Mouse (Mus musculus): Measurements from ENCODE around the gene Cdk19. TPM values are rescaled to one million over a fixed set of nuclear protein-coding genes. Genes with fewer than 3 reads are reported as not detected.

The Cdk19 gene
- total and polyA plus RNA-seq, 3 experiments, result 2.8 to 8.2 TPM; not detected in 1

DNA sequence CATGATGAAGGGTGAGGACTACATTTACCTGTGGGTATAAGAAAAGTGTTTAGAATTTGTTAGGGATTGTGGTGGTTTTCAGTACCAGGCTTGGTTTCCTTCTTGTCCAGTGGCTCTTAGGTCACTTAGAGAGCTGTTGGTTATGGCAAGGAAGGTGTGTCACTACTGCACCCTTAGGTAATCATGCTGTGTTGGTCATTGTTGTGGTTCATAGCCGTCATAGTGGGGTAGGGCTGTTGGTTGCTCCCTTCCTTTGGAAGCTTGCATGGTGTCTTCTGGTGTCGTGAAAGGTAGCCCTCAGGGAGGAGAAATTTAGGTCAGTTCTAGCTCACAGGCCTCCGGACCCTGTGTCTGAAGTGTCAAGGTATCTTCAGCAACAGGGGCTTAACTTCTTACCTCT lies 46.0 kb downstream of the Cdk19 start:
- TF ChIP-seq JUND (IDR thresholded peaks at IDR 0.05; ENCODE audit: low read depth, low read length), result no peak
- no peak for TF ChIP-seq BHLHE40 (IDR thresholded peaks at IDR 0.05; ENCODE audit: borderline replicate concordance, low read depth, low read length)
- TF ChIP-seq CTCF (IDR thresholded peaks at IDR 0.05 in 2 of 3, conservative IDR thresholded peaks at IDR 0.05 in 1 of 3; ENCODE audit: control insufficient read depth in 1 of 3, insufficient read depth in 1 of 3, low read depth in 2 of 3, low read length in 3 of 3, poor library complexity in 1 of 3, severe bottlenecking in 1 of 3), result no peak
- DNase-seq (ENCODE audit: low read depth, low spot score), result no peak
- Histone ChIP-seq H3K36me3 (ENCODE audit: control insufficient read depth in 1 of 2, insufficient read depth in 2 of 2, low read length in 2 of 2) (no peaks in the 10 kb centered on the region), H3K27me3 (ENCODE audit: control insufficient read depth in 1 of 2, insufficient read depth in 2 of 2, low read length in 2 of 2) (no peaks in the 10 kb centered on the region), H3K9ac (ENCODE audit: control insufficient read depth, low read depth, low read length, poor library complexity, severe bottlenecking) (no peak overlapping the region), H3K27ac (ENCODE audit: control insufficient read depth, low read depth, low read length) (no peak overlapping the region), H3K4me3 (ENCODE audit: control insufficient read depth in 1 of 2, insufficient read depth in 1 of 2, low read depth in 2 of 2, low read length in 2 of 2) (no peak overlapping the region), H3K79me2 (ENCODE audit: control insufficient read depth, insufficient read depth, low read length, poor library complexity) (no peaks in the 10 kb centered on the region), H3K9me3 (replicated peaks; ENCODE audit: insufficient read depth, low read length) (no peaks in the 10 kb centered on the region), H3K4me1 (ENCODE audit: control insufficient read depth in 1 of 2, insufficient read depth in 2 of 2, low read length in 2 of 2) (no peaks in the 10 kb centered on the region)

DNA sequence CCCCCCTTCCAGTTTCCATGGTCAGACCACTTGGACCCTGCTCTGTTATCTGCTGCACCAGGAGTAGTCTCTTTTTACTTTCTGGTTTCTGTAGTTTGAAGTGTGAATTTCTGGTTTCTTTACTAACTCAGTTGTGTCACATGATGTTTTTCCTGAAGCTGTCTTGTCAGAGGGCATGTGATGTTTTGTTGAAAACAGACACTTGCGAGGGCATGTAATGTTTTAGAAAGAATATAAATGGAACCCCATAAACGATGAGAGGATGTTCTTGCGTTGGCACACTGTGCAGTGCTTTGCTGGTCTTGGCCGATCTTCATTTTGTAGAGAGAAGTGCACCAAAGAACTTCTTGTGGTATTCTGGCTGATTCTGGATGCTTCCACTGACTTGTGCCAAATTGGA lies 46.8 kb downstream of the Cdk19 start:
- Histone ChIP-seq H3K27ac (ENCODE audit: control insufficient read depth, low read depth, low read length) (no peak overlapping the region), H3K9ac (ENCODE audit: control insufficient read depth, low read depth, low read length, poor library complexity, severe bottlenecking) (no peak overlapping the region), H3K27me3 (ENCODE audit: control insufficient read depth in 1 of 2, insufficient read depth in 2 of 2, low read length in 2 of 2) (no peaks in the 10 kb centered on the region), H3K4me1 (ENCODE audit: control insufficient read depth in 1 of 2, insufficient read depth in 2 of 2, low read length in 2 of 2) (no peaks in the 10 kb centered on the region), H3K36me3 (ENCODE audit: control insufficient read depth in 1 of 2, insufficient read depth in 2 of 2, low read length in 2 of 2) (no peaks in the 10 kb centered on the region), H3K9me3 (replicated peaks; ENCODE audit: insufficient read depth, low read length) (no peaks in the 10 kb centered on the region), H3K4me3 (ENCODE audit: control insufficient read depth in 1 of 2, insufficient read depth in 1 of 2, low read depth in 2 of 2, low read length in 2 of 2) (no peak overlapping the region), H3K79me2 (ENCODE audit: control insufficient read depth, insufficient read depth, low read length, poor library complexity) (no peaks in the 10 kb centered on the region)
- TF ChIP-seq CHD1 (IDR thresholded peaks at IDR 0.05; ENCODE audit: low read depth, low read length) (no peak), POLR2A (IDR thresholded peaks at IDR 0.05; ENCODE audit: control insufficient read depth in 1 of 2, insufficient read depth in 1 of 2, low read depth in 1 of 2, low read length in 2 of 2, poor library complexity in 1 of 2) (no peak), MAFK (IDR thresholded peaks at IDR 0.05; ENCODE audit: borderline replicate concordance, low read depth, low read length) (no peak), TBP (IDR thresholded peaks at IDR 0.05; ENCODE audit: low read depth, low read length) (no peak), MAX (IDR thresholded peaks at IDR 0.05; ENCODE audit: low read length) (no peak), ZMIZ1 (IDR thresholded peaks at IDR 0.05; ENCODE audit: low read depth, low read length) (no peak), MAZ (IDR thresholded peaks at IDR 0.05; ENCODE audit: low read depth, low read length) (no peak)
- no peak for DNase-seq (ENCODE audit: low read depth, low spot score)

DNA sequence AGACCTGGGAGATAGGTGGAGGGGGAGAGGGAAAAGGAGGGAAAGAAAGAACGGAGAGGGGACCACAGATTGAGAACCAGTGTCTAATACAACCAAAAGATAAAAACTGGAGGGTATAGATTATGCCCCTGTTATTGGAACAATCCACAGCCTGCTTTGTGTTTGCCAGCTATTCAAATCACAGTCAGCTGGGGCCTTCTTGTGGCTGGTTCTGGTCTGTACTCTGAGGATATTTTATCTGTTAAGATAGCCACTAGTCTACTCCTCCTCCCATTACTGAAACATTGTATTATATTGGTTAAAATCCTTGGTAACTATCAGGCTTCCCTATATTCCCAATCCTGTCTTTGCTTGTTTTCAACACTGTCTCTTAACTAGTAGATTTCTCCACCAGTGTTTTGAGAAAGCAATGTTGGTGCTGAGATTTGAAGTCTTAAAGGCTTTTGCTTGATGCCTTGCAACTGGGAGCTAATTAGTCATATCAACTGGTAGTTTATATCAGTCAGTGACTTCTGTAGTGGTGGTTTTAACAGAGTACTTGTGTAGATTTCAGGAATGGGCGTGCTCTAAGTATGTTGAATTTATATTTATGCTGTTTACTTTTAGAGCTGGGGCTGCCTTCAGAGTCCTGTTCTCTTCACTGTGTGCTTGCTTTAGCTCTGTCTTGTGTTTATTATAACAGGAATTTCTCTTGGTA lies 54.2 kb downstream of the Cdk19 start:
- TF ChIP-seq RCOR1 (IDR thresholded peaks at IDR 0.05; ENCODE audit: low read depth, low read length) (peak; percentile 20; the same call in 1 of the 2 replicates), HCFC1 (IDR thresholded peaks at IDR 0.05; ENCODE audit: low read depth, low read length) (no peak)
- DNase-seq (ENCODE audit: low read depth, low spot score), result peak; percentile 31
- H3K4me1 ChIP-seq (ENCODE audit: control insufficient read depth in 1 of 2, insufficient read depth in 2 of 2, low read length in 2 of 2), result peaks cover 0 to 6% of the 10 kb centered on the region in 2 experiments; a peak in 3 of 4 replicates
- no peaks in the 10 kb centered on the region for H3K27me3 ChIP-seq (ENCODE audit: control insufficient read depth in 1 of 2, insufficient read depth in 2 of 2, low read length in 2 of 2)
- no peaks in the 10 kb centered on the region; the same call in 1 of the 2 replicates for H3K79me2 ChIP-seq (ENCODE audit: control insufficient read depth, insufficient read depth, low read length, poor library complexity)
- no peak overlapping the region for H3K27ac ChIP-seq (ENCODE audit: control insufficient read depth, low read depth, low read length)
- peaks cover 0 to 7% of the 10 kb centered on the region in 2 experiments; a peak in 3 of 4 replicates for H3K36me3 ChIP-seq (ENCODE audit: control insufficient read depth in 1 of 2, insufficient read depth in 2 of 2, low read length in 2 of 2)
- no peaks in the 10 kb centered on the region for H3K9me3 ChIP-seq (replicated peaks; ENCODE audit: insufficient read depth, low read length)
- H3K9ac ChIP-seq (ENCODE audit: control insufficient read depth, low read depth, low read length, poor library complexity, severe bottlenecking), result no peak overlapping the region
- no peak overlapping the region for H3K4me3 ChIP-seq (ENCODE audit: control insufficient read depth in 1 of 2, insufficient read depth in 1 of 2, low read depth in 2 of 2, low read length in 2 of 2)
